ENCODE assay signal across 10 mouse cellular contexts in the genomic region with DNA sequence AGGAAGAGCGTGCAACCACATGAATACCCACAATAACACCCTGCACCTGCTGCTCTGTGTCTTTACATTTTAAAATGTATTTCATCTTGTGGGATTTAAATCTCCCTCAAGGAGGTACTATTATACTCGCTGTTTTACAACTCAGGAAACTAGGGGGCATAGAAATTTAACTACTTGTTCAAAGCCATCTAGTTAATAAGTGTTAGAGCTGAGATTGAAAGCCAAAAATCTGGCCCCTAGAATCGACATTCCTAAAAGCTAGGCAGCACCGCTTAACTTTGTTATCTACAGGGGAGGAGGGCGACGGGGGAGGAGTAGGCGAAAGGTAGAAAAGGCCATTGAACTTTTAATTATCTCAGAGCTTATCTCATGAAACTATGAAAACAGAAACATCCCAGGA.
DNase-seq lines count a peak whose midpoint lies in the region; ATAC-seq lines count a peak whose summit lies in the region.
"Had no signal": no experiment of that assay in that cellular context is flagged by ENCODE, and none has a peak within 500 bp of the region (broad histone marks: within the 10 kb centered on the region; RNA-seq: fewer than 3 reads in every experiment).

No protein-coding gene starts in this region.

- intact Hi-C loops in heart, postnatal 14 days (cut with DNase I) = no loop called here
- intact Hi-C loops in left cerebral cortex, postnatal 4 days (cut with DNase I) = no loop called here

- DNase-seq in heart, postnatal 14 days = no peak
- peak; percentile 14 for DNase-seq in 416B (ENCODE audit: low read depth)
- DNase-seq in liver, embryonic 11.5 days (ENCODE audit: low spot score) = no peak
- DNase-seq in right cerebral cortex, postnatal 25 days = no peak
- no peak for DNase-seq in left cerebral cortex, postnatal 4 days
- DNase-seq: adrenal gland, adult 2 months; gastrocnemius, postnatal 36 days had no signal

- H3K4me2 ChIP-seq in heart, embryonic 14.5 days (ENCODE audit: low read length) = peak overlapping the region; percentile 77
- peak overlapping the region; percentile 48 for H3K4me2 ChIP-seq in hindbrain, embryonic 15.5 days
- peak overlapping the region; percentile 60 for H3K4me2 ChIP-seq in liver, embryonic 11.5 days

- WGBS in heart, embryonic 14.5 days = 14% methylated on average over 7 of the region's 7 CpGs
- WGBS in hindbrain, embryonic 15.5 days = 45% methylated on average over 7 of the region's 7 CpGs
- WGBS in liver, embryonic 11.5 days = 28% methylated on average over 7 of the region's 7 CpGs

- H3K36me3 ChIP-seq in heart, embryonic 14.5 days (ENCODE audit: control insufficient read depth, insufficient read depth, low read length) = no peaks in the 10 kb centered on the region
- H3K36me3 ChIP-seq in hindbrain, embryonic 15.5 days = no peaks in the 10 kb centered on the region
- H3K36me3 ChIP-seq in liver, embryonic 11.5 days (ENCODE audit: control insufficient read depth, insufficient read depth, low read length) = no peaks in the 10 kb centered on the region

- peak overlapping the region; percentile 65 for H3K9ac ChIP-seq in heart, embryonic 14.5 days (ENCODE audit: low read length)
- no peak overlapping the region for H3K9ac ChIP-seq in hindbrain, embryonic 15.5 days
- no peak overlapping the region for H3K9ac ChIP-seq in liver, embryonic 11.5 days (ENCODE audit: low read depth, low read length)

- no peaks in the 10 kb centered on the region for H3K9me3 ChIP-seq in heart, embryonic 14.5 days (ENCODE audit: control insufficient read depth, low read length)
- H3K9me3 ChIP-seq in hindbrain, embryonic 15.5 days = no peaks in the 10 kb centered on the region
- no peaks in the 10 kb centered on the region for H3K9me3 ChIP-seq in liver, embryonic 11.5 days (ENCODE audit: control insufficient read depth, low read length)

- peak overlapping the region; percentile 22 to 47; a peak in 1 of 4 replicates for H3K27ac ChIP-seq in heart, embryonic 14.5 days (replicated peaks in 1 of 2; ENCODE audit: control insufficient read depth in 1 of 2, insufficient read depth in 1 of 2, low read depth in 2 of 2, low read length in 2 of 2)
- H3K27ac ChIP-seq in hindbrain, embryonic 15.5 days (replicated peaks) = no peak overlapping the region
- no peak overlapping the region for H3K27ac ChIP-seq in liver, embryonic 11.5 days (ENCODE audit: low read depth, low read length)

- H3K4me1 ChIP-seq in heart, embryonic 14.5 days (ENCODE audit: control insufficient read depth in 2 of 2, insufficient read depth in 2 of 2, low read length in 2 of 2) = peaks cover 7 to 14% of the 10 kb centered on the region in 2 experiments
- 0 out of 2 replicates have a peak, but pooled peaks cover 3% of the 10 kb centered on the region for H3K4me1 ChIP-seq in hindbrain, embryonic 15.5 days (replicated peaks)
- peaks cover 9% of the 10 kb centered on the region for H3K4me1 ChIP-seq in liver, embryonic 11.5 days (replicated peaks; ENCODE audit: control insufficient read depth, insufficient read depth, low read length)

- no peaks in the 10 kb centered on the region for H3K27me3 ChIP-seq in heart, embryonic 14.5 days (ENCODE audit: control insufficient read depth, insufficient read depth, low read length)
- no peaks in the 10 kb centered on the region for H3K27me3 ChIP-seq in hindbrain, embryonic 15.5 days
- no peaks in the 10 kb centered on the region for H3K27me3 ChIP-seq in liver, embryonic 11.5 days (replicated peaks; ENCODE audit: control insufficient read depth, insufficient read depth, low read length)

- peak overlapping the region; percentile 38 to 40 for H3K4me3 ChIP-seq in heart, embryonic 14.5 days (ENCODE audit: control insufficient read depth in 1 of 2, insufficient read depth in 1 of 2, low read depth in 1 of 2, low read length in 2 of 2)
- H3K4me3 ChIP-seq in hindbrain, embryonic 15.5 days = peak overlapping the region; percentile 17; the same call in 1 of the 2 replicates
- H3K4me3 ChIP-seq in liver, embryonic 11.5 days (ENCODE audit: low read depth, low read length) = peak overlapping the region; percentile 19; the same call in 1 of the 2 replicates

- ATAC-seq in heart, embryonic 14.5 days (ENCODE audit: insufficient number of reproducible peaks, insufficient read depth, low FRiP score, low read depth) = no peak
- no peak for ATAC-seq in hindbrain, embryonic 15.5 days (ENCODE audit: low FRiP score, low read depth)
- ATAC-seq in liver, embryonic 11.5 days (replicated peaks; ENCODE audit: low FRiP score) = no peak
- no peak for ATAC-seq in frontal cortex, adult (ENCODE audit: low TSS enrichment)

Comparison
In these comparisons a context has a peak if more than half of its experiments do, and no peak if none do; other contexts are left out.
1. H3K27ac ChIP-seq: peak in heart, embryonic 14.5 days (2 of 2); none in hindbrain, embryonic 15.5 days (single experiment) and liver, embryonic 11.5 days (single experiment).
2. Peak in every context shown above with its lines, with median percentiles within 50 percentile points of each other: H3K4me2 ChIP-seq and H3K4me3 ChIP-seq.